Mouse (Mus musculus) left cerebral cortex, postnatal 4 days (tissue): ENCODE measurements at regions not wholly inside any gene's neighbourhood (a gene's known extent, or its start where the extent isn't known, plus 50 kb on each side); places are given as distances from the start of the nearest gene placed in this dataset.

Source experiments
- DNase-seq: peaks from one replicate; pipeline ENCODE4 v3.0.0-alpha.2; 2022
- intact Hi-C: fragments of 180-260 bp; cut with DNase I; formaldehyde crosslinking; loops from one replicate; pipeline ENCODE4 v1.15.1; 2025

- DNase-seq, result no peak
- intact Hi-C loops, result no loop called here
Observed at GRCm38 (mm10) chr17:41525101-41525500, 590.3 kb upstream of the Cenpq start.

GRCm38 (mm10) chr17:41512041-41512440 lies 577.2 kb upstream of the Cenpq start:
- intact Hi-C loops, result no loop called here
- peak; percentile 37 for DNase-seq

GRCm38 (mm10) chr17:41505000-41505399 lies 570.2 kb upstream of the Cenpq start:
- intact Hi-C loops, result no loop called here
- no peak for DNase-seq
